Mouse (Mus musculus) left cerebral cortex, adult 8-10 months (tissue): ENCODE results near the gene Map6. TPM values are rescaled to one million over a fixed set of nuclear protein-coding genes. Genes with fewer than 3 reads are reported as not detected.
A peak's percentile ranks its signal among the peaks of the same experiment; 100 is the strongest.
"Not testable (repeated sequence)": the region's sequence is repeated elsewhere in the genome, so short reads cannot be mapped to it uniquely, and the experiment has no call there.

Experiments used
- DNase-seq, 2 experiments: peaks; one replicate each; pipeline ENCODE4 v3.0.0; 2022; ENCODE audit warnings: low spot score in 2 of 2
- total RNA-seq, 4 experiments: library from RNA; stranded (reverse); gene quantifications; 2 replicates each; pipeline ENCODE4 v1.2.4; 2022

Map6 gene
- total RNA-seq, 4 experiments from 2014 or later, result 123 to 146 (median 132) TPM

DNA sequence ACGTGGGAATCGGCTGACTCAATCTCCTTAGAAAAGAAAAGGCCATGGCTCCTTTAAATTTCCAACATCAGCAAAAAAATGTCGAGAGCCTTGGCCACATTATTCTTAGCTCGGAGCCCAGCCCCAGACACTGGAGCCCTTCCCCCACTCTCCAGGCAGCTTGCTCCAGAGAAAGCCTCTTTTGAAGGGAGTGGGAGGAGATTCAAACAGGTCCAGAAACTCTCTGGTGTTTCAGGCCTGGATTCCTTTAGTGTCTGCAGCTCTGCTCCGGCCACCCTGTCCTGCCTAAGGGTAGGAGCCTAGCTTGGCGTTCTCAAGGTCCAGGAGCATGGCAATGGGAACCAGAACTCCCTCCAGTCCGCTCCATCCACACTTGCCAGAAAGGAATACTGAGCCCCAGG is 88.5 kb downstream of the Map6 start:
- DNase-seq, result peak; percentile 38 to 69

DNA sequence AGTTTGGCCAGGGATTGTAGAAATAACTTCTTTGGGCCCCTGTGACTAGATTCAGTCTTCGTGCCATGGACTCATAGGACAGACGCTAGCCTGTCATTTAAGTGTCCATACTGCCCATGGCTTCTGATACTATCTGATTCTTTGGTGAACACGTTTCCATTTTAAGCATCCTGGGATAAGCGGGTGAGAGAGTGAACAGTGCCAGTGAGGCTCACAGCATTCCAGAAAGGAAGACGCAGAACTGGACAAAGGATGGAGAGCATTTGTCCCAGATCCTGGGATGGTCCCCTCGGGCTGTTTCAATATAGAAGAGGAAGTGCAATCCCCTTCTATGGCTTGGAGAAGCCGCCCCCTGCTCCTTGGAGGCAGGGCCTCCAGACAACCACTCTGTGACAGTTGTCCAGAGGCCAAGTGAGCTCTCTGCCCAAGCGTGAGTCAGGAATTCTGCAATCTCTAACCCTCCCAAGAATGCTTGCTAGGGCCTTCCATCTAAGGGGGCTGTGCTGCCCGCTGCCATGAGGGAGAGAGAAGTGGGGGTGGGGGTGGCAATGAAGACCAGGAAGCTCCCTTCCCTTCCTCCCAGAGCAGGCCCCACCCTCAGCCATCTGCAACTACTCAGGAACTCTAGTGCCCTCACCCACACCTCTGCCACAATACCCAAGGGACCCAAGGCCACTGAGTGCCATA is 89.1 kb downstream of the Map6 start:
- no peak for DNase-seq

DNA sequence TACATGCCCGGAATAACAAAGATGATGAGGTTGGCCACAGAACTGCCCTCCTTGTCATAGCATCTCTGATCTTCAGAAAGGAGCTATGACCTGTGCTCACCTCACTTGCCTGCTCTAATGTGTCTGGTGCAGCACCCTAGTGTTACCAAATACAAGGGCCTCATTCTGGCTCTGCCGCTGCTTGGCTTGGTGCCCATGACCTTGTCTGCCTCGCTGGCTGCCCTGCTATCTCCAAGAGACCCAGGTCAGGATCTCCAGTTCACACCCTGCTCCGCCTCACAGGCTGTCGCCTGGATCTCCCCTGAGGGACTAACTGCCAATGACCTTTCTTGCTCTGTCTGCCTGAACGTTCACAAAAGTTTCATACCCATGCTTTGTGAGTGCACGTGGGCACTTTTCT is 90.0 kb downstream of the Map6 start:
- DNase-seq, result no peak

DNA sequence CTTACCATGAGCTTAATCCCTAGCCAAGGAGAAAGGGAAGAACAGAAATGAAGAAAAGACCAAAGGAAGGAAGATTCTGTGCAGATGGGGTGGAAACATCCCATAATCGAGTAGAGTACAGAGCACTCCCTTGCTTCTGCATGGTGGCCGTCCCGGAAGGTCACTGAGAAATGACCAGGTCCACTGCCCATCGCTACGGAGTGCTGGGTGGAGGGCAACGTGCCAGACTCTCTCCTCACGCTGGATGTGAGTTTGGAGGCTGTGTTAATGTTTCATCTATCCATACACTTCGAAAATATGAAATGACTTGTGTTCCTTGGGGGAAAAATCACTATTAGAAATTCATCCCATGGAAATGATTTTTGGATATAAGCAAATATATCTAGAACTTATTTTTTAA is 91.1 kb downstream of the Map6 start:
- DNase-seq, result no peak

DNA sequence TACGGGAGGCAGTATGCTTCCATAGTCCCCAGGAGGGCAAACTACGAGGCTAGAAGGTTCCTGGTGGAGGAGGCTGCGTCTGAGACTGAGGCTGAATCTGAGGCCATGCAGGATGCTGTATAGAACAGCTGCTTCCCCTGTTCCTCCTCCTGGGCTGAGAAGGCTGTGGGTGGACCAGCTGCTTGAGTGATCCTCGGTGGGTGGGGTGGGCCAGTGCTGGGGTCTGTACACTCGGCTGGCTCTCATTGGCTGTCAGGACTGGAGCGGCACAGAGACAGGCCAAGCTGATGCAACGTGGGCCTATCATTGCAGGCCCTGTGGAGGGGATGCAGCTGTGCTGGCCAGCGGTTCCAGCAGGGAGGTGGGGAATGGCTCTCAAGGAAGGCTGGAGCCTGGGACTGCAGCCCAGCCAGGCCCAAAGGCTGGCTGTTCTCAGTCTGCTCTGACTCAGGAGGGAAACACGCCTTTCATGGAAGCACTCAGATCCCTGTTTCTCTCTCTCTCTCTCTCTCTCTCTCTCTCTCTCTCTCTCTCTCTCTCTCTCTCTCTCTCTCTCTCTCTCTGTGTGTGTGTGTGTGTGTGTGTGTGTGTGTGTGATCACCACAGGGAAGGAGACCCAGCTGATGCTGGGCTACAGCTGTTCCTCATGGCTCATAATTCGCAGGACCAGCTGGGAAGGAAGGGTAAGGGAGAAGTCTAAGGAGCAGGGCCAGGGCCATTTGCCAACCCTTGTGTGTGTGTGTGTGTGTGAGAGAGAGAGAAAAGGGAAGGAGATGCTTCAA is 93.0 kb downstream of the Map6 start:
- DNase-seq, result peak; percentile 32 to 87

DNA sequence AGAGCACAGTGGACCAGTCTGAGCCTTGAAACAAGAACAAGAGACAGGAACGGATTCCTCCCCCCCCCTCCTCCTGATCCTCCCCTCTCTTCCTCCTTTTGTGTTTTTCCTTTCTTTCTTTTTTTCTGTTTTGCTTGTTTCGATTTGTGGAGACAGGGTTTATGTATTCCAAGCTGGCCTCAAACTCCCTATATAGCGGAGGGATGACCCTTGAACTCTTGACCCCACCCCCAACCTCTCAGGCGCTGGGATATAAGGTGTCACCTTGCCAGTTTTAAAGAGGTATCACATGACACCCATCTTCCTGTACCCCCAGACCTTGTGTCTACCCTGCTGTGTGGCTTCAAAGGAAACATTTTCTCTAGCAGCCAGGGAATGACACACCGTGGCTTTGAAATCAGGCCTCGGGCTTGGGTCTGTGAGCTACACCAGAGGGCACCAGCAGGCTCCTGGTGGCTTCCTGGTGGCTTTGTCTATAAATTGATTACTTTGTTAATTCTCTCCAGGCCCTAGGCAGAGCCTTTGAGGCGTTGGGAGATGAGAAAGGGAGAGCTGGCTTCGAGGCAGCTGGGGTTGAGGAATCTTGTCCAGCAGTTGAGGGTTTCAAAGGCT is 93.7 kb downstream of the Map6 start:
- no peak for DNase-seq

DNA sequence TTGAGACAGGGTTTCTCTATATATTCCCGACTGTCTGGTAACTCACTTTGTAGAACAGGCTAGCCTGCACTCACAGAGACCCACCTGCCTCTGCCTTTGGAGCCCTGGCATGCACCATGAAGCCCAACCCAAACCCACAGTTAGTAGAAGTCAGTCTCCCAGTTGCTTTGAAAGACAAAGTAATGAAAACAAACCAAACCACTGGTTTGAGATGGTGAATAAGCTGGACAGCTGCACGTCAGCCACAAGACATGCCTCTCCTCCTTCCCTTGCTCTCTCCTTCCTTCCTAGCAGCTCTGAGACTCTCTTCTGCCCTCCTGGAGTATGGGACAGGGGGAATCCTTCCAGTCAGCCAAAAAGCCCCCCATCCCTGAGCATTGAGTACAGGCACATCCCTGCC is 94.9 kb downstream of the Map6 start:
- DNase-seq, result no peak

DNA sequence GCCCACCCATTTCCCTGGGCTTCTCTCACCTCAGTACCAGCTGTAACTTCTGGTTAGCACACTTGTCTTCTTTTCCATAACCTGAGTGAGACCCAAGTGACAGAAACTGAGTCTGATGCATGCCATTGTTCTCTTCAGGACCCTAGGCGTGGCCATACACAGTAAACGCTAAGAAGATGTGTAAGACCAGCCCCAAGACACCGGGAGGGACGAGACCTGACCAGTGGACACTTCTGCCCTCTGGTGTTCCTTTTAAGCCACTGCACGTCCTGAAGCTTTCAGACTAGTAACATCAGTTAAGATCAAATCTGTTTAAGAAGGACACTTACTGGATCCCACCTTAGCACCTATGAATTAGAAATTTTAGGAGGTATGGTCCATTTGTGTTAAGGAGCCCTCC is 97.8 kb downstream of the Map6 start:
- peak in 1 of 2 experiments; percentile 57 for DNase-seq

DNA sequence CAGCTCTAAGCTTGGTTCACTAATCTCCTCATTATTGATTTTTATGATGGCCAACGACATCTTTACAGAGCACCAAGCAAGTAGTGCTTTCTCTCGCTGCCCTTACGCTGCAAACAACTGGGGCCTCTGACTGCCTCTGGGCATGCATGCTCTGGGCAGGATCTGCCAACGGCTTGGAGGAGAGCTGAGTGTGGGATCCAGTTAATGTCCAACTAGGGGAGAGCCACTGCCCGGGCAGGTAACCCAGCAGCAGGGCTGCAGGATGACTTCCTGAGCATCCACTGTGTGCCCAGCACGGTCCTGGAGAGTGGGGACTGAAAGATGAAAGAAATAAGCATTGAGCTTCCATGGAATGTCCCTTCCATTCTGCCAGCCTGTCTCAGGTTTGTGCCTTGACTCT is 99.5 kb downstream of the Map6 start:
- DNase-seq, result no peak

DNA sequence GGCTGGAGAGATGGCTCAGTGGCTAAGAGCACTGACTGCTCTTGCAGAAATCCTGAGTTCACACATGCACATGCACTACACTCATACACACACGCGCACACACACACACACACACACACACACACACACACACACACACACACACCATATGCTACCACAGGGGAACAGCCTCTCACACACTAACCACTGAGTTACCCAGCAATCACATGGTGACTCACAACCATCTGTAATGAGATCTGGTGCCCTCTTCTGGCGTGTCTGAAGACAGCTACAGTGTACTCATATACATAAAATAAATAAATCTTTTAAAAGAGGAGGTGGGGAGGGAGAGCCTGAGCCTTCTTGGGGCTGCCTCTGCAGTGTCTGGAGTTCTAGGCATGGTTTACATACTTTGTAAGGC is 107.1 kb downstream of the Map6 start:
- not testable (repeated sequence) for DNase-seq

DNA sequence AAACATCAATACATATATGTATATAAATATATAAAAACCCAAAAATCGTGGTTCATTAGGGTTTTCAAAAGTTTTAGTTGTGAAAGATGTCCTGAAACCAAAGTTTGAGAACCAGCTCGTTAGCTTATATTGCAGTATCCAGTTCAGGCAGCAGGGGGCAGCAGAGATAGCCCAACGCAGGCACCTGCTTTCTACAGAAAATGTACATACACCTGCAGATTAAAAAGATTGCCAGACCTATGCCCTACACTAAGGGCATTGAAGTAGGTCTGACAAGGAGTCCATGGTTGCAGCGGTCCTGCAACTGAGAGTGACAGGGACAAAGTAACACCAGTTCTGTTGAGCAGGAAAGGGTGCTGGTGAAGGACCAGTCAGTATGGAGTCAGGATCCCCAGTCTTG is 108.2 kb downstream of the Map6 start:
- DNase-seq, result peak in 1 of 2 experiments; percentile 75

DNA sequence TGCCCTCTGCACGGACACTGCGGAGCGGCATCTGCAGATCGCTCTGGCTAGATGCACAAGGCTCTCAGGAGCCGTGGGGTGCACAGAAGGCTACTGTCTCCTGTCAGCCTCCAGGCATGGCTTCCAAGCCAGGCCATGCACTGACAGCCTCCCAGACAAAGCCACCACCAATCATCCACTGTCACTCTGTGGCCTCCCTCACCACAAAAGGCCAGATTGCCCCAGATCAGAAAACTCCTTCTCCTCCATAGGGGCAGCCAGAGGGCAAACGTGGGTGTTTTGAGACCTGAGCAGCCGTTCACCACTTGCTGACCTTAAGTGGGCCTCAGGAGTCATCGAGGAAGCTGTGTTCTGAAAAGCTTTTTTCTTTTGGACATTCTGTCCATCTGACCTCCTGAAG is 111.6 kb downstream of the Map6 start:
- no peak for DNase-seq

DNA sequence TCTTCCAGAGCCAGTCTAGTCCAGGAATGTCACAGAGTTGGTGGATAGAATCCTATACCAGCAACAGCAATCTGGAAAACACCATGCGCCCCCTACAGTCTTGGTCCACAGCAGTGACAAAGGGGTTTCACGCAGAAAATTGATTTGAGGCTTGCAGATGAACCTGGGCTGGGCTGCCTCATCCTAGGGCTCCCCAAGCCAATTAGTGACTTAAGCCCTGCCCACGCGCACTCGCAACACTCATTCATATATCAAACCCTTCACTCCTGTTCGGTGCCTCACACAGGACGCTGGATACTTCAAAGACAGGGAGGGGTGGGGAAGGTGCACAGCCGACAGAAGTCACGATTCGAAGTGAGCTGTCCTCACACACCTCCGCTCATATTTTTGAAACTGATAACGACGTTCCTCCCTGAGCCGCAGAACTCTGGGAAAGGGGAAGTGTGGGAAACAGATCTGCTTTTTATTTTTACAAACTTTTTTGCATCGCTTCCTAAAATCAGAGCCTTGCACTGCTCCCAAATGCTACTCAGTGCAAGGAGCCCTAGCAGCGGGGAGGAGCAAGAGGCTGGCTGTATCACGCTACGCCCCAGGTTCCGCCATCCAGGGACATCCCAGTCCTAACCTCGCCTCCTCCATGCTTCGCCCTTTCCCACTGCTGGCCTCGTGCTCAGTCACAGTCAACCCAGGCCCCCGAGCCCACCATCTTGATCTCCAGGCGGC is 113.4 kb downstream of the Map6 start:
- DNase-seq, result peak; percentile 34 to 55

DNA sequence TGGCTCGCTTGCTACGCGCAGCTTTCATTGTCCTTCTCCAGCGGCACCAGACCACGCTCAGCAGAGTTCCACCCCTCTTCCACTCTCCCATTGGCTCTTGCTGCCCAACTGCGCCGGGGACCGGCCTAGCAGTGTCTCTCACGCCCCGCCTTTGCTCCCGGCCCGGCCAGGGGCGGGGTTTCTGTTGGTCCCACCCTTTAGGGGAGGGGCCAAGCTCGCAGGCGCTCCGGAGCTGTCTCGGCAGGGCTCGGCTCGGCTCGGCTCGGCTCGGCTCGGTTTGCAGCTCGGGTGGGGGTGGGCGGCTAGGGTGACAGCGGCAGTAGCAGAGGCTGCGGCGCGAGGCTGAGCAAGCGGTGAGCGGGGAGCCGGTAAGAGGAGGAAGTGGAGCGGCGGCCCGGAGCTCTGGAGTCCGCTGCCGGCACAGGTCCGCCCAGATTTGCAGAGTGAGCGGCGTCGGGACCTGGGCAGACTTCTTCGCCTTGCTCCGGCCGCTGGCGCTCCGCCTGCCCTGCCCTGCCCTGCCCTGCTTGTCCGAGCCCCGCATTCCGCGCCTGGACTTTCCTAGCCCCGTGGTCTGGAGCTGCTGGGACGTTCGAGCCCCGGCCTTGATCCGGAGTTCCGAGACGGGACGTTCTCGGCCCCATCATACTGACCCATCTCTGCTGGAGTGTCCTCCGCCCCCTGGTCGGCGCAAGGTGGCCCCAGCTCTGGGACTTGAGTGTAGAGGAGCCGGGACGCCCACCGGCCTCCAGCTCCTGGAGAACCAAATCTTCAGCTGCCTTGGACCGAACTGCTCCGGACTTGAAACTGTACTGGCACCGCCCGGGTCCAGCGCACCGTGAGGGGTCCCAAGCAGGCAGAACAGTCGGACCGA is 114.2 kb downstream of the Map6 start, which contains the start of gene Gdpd5:
Gdpd5 (plus strand) TSS at position 201 of the 874 bp plus-strand sequence.
- DNase-seq, result peak; percentile 97

DNA sequence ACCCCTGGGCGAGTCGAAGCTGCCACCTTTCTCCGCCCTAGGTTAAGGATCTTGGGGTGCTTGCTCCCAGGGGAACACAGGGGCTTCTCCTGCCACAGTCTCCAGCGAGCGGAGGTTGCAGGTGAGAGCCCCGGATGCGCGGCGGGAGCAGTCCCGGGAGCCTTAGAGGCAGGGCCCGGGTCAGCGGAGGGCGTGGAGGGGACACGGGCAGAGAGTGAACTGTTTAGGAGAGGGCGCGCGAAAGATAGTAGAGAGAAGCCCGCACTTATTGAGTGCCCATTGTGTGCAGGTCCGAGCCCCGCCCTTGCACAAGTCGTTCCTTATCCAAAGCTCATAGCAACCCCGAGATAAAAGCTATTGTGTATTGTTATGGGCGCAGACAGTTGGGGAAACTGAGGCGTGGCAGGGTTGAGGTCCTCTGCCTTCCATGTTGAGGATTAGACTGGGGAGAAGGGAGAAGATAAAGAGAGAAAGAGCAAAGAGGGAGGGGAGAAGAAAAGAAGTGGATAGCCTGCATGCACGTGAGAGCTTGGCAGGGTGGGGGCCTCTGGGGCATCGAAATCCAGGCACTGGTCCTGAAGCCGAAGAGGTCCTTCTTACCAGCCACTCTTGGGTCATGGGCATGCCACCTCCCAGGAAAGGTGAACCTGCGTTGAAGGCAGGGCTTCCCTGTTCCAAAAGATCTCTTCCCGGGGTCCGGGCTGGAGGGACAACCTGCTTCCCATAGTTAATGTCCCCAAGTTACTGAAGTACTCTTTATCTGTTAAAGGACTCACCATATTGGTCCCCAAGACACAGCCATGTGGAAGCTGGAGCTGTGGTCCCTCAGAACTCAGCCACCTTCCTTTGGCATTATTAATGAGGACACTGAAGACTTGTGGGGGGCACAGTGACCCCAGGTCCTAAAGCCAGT is 115.1 kb downstream of the Map6 start:
- no peak for DNase-seq

DNA sequence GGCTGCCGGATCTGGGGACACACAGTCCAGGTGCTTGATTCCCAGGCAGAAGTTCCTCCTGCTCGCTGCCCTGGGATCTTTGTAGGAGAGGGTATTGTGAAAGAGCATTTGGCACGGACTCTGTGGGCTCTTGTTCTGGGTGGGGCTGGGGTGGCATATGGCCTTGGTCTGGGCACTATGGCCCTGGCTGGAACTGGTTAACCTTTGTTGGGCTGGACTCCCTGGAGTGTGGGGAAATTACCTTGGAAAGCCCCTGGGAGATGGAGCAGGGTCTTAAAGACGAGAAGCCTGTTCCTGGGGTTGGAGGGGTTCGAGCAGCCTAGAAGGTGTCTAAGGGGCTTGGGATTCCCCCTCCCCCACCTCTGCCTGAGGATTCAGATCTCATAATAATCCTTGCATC is 116.0 kb downstream of the Map6 start:
- DNase-seq, result no peak

DNA sequence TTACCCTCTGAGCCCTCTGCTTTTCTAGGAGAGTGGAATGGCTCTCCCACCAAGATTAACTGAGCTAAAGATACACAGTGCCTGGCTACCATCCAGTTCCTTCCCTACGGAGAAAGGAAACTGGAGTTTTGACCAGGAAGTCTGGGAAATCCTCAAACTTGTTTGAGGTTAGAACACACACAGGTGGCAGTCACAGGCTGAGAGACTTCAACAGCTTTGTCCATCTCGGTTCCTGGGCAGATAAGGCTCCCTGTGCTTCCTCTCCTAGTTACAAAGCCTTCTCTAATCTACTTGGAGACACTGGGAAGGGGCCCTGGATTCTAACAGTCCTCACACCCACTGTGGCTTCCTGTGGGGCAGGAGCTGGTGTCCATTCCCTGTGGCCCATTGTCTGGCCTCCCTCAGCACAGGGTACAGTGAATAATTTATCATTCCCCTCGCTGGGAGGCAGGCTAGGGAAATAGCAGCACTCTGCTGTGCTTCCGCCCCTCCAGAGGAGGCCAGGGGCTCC is 116.9 kb downstream of the Map6 start:
- no peak for DNase-seq

DNA sequence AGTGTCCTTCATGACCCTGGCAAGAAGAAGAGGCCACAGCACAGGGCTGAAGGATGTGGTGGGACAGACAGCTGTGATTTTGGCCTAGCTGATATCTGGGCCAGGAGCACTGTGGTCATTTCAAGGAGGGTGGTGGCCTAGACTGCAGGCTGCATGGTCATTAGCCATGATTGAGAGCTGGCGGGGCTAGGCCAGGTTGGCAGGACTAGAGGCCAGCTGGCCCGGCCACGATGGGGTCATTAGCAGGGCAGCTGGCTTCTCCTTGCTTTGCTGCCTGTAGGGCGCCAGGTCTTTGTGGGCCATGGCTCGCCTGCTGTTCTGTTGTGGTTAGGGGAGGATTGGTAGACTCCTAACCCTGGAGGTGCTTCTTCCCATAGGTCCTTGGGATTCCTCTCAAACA is 118.8 kb downstream of the Map6 start:
- DNase-seq, result no peak
